21 mouse cellular contexts compared by ENCODE assay signal in genomic region chr16:54991595-54992240, GRCm38 (mm10).
DNase-seq lines count a peak whose midpoint lies in the region; ATAC-seq and TF ChIP-seq lines count a peak whose summit lies in the region.
"Had no signal": no experiment of that assay in that cellular context is flagged by ENCODE, and none has a peak within 500 bp of the region (broad histone marks: within the 10 kb centered on the region; RNA-seq: fewer than 3 reads in every experiment).

No protein-coding gene starts in this region.

- H3K9me3 ChIP-seq in lung, embryonic 14.5 days (ENCODE audit: low read depth, low read length): no peaks in the 10 kb centered on the region
- no peaks in the 10 kb centered on the region for H3K9me3 ChIP-seq in limb, embryonic 13.5 days
- H3K9me3 ChIP-seq in forebrain, embryonic 11.5 days (ENCODE audit: control insufficient read depth, low read length): no peaks in the 10 kb centered on the region
- H3K9me3 ChIP-seq: embryonic facial prominence, embryonic 10.5 days; G1E; heart, embryonic 13.5 days; hindbrain, embryonic 15.5 days had no signal

- H3K27me3 ChIP-seq in lung, embryonic 14.5 days (ENCODE audit: insufficient read depth, low read length): no peaks in the 10 kb centered on the region
- no peaks in the 10 kb centered on the region for H3K27me3 ChIP-seq in limb, embryonic 13.5 days
- no peaks in the 10 kb centered on the region for H3K27me3 ChIP-seq in forebrain, embryonic 11.5 days (ENCODE audit: control insufficient read depth, insufficient read depth, low read length)
- H3K27me3 ChIP-seq: heart, embryonic 13.5 days; hindbrain, embryonic 15.5 days had no signal

- WGBS in lung, embryonic 14.5 days: 26% methylated on average over 4 of the region's 4 CpGs
- WGBS in limb, embryonic 13.5 days: 10% methylated on average over 4 of the region's 4 CpGs
- WGBS in forebrain, embryonic 11.5 days: 85% methylated on average over 4 of the region's 4 CpGs

- H3K4me2 ChIP-seq in lung, embryonic 14.5 days: no peak overlapping the region
- no peak overlapping the region for H3K4me2 ChIP-seq in limb, embryonic 13.5 days (replicated peaks)
- H3K4me2 ChIP-seq in forebrain, embryonic 11.5 days (ENCODE audit: low read depth, low read length, severe bottlenecking): no peak overlapping the region
- H3K4me2 ChIP-seq: heart, embryonic 13.5 days; hindbrain, embryonic 15.5 days had no signal

- TF ChIP-seq CTCF in lung, embryonic 14.5 days (IDR thresholded peaks at IDR 0.05; ENCODE audit: low read depth): no peak

- no peak overlapping the region for H3K27ac ChIP-seq in lung, embryonic 14.5 days (ENCODE audit: low read depth)
- H3K27ac ChIP-seq in limb, embryonic 13.5 days: no peak overlapping the region
- H3K27ac ChIP-seq in forebrain, embryonic 11.5 days (ENCODE audit: low read depth, low read length): no peak overlapping the region
- H3K27ac ChIP-seq: embryonic facial prominence, embryonic 10.5 days; heart, embryonic 13.5 days; hindbrain, embryonic 15.5 days had no signal

- no peak overlapping the region for H3K4me3 ChIP-seq in lung, embryonic 14.5 days (ENCODE audit: low read depth, low read length)
- H3K4me3 ChIP-seq in limb, embryonic 13.5 days: no peak overlapping the region
- H3K4me3 ChIP-seq in forebrain, embryonic 11.5 days (ENCODE audit: low read depth, low read length): no peak overlapping the region
- H3K4me3 ChIP-seq: embryonic facial prominence, embryonic 10.5 days; heart, embryonic 13.5 days; hindbrain, embryonic 15.5 days had no signal

- H3K36me3 ChIP-seq in lung, embryonic 14.5 days (ENCODE audit: insufficient read depth): no peaks in the 10 kb centered on the region
- no peaks in the 10 kb centered on the region for H3K36me3 ChIP-seq in limb, embryonic 13.5 days
- no peaks in the 10 kb centered on the region for H3K36me3 ChIP-seq in forebrain, embryonic 11.5 days (ENCODE audit: control insufficient read depth, insufficient read depth, low read length)
- H3K36me3 ChIP-seq: embryonic facial prominence, embryonic 10.5 days; G1E; heart, embryonic 13.5 days; hindbrain, embryonic 15.5 days had no signal

- H3K9ac ChIP-seq in lung, embryonic 14.5 days: no peak overlapping the region
- H3K9ac ChIP-seq in limb, embryonic 13.5 days: no peak overlapping the region
- no peak overlapping the region for H3K9ac ChIP-seq in forebrain, embryonic 11.5 days (ENCODE audit: low read length)
- H3K9ac ChIP-seq: heart, embryonic 13.5 days; hindbrain, embryonic 15.5 days had no signal

- H3K4me1 ChIP-seq in lung, embryonic 14.5 days (ENCODE audit: insufficient read depth): no peaks in the 10 kb centered on the region
- peaks cover 6% of the 10 kb centered on the region; the same call in 1 of the 2 replicates for H3K4me1 ChIP-seq in limb, embryonic 13.5 days
- H3K4me1 ChIP-seq in forebrain, embryonic 11.5 days (replicated peaks; ENCODE audit: control insufficient read depth, insufficient read depth, low read length): no peaks in the 10 kb centered on the region
- H3K4me1 ChIP-seq: embryonic facial prominence, embryonic 10.5 days; heart, embryonic 13.5 days; hindbrain, embryonic 15.5 days had no signal

- ATAC-seq in lung, embryonic 14.5 days (ENCODE audit: insufficient read depth): no peak
- ATAC-seq in limb, embryonic 13.5 days (ENCODE audit: low FRiP score, low read depth): peak; percentile 78; the same call in 1 of the 2 replicates
- no peak for ATAC-seq in forebrain, embryonic 11.5 days (replicated peaks; ENCODE audit: low FRiP score)
- ATAC-seq: CD4-positive, CD25-positive, alpha-beta regulatory T cell, adult 4 months; forebrain, embryonic 14.5 days; inflammation-experienced regulatory T-cells, adult 6 months had no signal

- peak; percentile 11 for DNase-seq in lung, embryonic 14.5 days
- no peak for DNase-seq in lung, adult 18-20 months
- peak; percentile 98 for DNase-seq in hindlimb bud, embryonic 11.5 days (ENCODE audit: extremely low spot score, low read depth, low spot score)
- DNase-seq in forebrain, embryonic 11.5 days (ENCODE audit: low spot score): no peak
- no peak for DNase-seq in cerebellum, adult 9-10 months
- DNase-seq: adrenal gland, postnatal 10 days; B cell, adult 2 months; cerebellum, adult 11 months; cerebellum, adult 9-11 months; cerebellum, postnatal 36 days; gastrocnemius, postnatal 36 days; heart, adult 11 months; heart, postnatal 36 days had no signal

Comparison
In these comparisons a context has a peak if more than half of its experiments do, and no peak if none do; other contexts are left out.
1. DNase-seq: peak in lung, embryonic 14.5 days (single experiment) and hindlimb bud, embryonic 11.5 days (single experiment); none in lung, adult 18-20 months (0 of 2), forebrain, embryonic 11.5 days (single experiment) and cerebellum, adult 9-10 months (single experiment).